Mouse (Mus musculus) ES-CJ7 (cell line): ENCODE measurements around the gene Osbpl11.

Experiments used
- DNase-seq: peaks from one replicate; pipeline ENCODE4 v3.0.0; 2011; ENCODE audit warnings: low read depth, low spot score

Osbpl11 gene

GRCm38 (mm10) chr16:33242046-33242445 lies 57.2 kb downstream of the Osbpl11 start:
- DNase-seq = no peak

- peak; percentile 60 for DNase-seq
Observed at GRCm38 (mm10) chr16:33244136-33244691, 59.3 kb downstream of the Osbpl11 start.

DNA sequence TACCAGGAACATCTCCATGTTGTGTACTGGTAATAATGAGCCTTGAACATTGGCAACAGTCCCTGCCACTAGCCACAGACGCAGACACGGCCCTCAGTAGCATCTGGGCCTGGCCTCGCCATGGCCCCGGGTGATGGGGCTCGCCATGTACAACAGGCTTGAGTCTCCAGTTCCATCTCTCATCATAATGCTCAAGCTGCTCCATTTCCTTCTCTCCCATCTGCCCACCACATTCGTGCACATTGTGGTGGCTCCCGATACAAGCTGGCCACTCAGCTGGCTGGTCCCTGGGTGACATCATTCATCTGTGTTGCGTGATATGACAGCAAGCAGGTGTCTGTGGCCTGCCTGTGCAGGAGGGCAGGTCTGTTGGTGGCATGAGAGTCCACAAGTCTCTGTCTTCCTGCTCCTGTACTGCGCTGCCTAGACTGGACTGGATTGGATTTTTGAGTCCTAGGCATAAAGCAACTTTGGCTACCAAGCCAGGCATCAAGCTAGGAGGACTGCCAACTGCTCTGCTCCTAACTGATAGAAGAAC lies 60.1 kb downstream of the Osbpl11 start:
- DNase-seq = no peak

GRCm38 (mm10) chr16:33246526-33246925 lies 61.7 kb downstream of the Osbpl11 start:
- peak; percentile 18 for DNase-seq

DNA sequence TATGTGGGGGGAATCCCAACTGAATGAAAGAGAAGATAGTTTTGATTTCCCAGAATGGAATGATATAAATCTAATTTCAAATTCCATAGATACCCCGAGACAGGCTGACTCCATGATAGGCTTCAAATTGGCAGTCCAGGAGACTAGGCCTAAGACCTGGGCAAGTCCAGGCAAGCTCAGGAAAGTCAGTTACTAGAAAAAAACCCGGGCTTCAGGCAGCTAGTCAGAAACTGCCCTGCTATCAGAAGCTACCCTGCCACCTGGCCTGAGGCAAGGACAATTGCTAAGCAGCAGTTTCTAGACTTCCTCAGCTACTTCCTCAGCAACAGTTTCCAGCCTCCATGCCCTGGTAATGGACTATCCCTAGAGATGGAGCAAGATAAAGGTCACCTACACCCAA lies 62.1 kb downstream of the Osbpl11 start:
- peak; percentile 42 for DNase-seq

- DNase-seq = no peak
Observed at GRCm38 (mm10) chr16:33250651-33251120, 65.8 kb downstream of the Osbpl11 start.

DNA sequence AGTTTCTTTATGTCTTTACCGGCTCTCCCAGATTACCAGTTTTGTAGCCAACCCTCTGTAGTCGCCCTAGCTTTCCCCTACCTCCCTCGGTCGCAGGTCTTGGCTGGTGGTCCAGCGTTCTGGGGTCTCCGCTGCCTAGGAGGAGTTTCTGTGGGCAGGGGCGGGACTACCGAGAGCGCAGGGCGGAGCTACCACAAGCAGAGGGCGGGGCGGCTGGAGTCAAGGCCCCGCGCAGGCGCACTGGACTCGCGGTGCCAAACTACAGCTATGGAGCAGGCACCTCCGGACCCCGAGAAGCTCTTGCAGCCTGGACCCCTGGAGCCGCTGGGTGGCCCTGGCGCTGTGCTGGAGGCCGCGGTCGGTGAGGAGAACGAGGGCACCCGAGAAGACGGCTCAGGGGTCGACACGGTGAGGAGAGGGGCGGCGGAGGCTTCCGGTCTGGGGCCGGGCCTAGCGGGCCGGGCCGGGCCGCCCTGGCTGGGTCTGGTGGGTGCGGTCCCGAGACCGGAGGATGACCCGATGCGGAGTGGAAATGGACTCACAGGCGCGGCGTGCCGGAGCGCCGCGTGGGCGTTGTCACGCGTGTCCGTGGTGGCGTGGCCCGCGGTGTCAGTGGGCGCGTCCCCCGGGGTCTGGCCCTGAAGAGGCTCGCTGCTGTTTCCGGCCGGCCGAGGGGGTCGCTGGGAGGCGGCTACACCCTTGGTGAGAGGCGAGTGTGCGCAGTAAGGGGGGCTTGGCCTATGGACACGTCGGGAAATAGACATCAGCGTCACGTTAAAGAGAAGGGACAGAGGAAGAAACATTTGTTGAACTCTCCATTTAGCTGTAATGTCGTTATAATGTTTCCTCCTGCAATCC lies 66.6 kb downstream of the Osbpl11 start, which contains the start of gene Snx4:
Gene Snx4, plus strand, starts transcription at position 249 of the 858 bp plus-strand sequence.
- DNase-seq = peak; percentile 94

- no peak for DNase-seq
Observed at GRCm38 (mm10) chr16:33255601-33256000, 70.7 kb downstream of the Osbpl11 start.

DNA sequence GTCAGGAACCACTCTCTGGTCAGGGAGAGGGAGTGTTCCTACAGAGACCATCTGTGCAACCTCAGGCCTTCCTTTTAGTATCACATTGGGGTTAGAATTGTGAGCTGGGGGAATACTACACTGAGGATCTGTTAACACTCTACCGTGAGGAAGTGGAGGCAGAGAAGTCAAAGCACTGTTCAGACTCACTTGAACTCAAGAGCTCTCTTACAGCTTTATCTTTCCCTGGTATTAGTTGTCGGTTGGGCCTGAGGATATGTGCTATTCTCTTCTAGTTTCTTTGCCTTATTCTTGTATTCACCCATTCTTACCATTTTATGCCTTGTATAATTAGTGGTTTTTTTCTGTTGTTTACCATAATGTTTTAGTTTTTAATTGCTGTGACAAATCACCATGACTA lies 73.7 kb downstream of the Osbpl11 start:
- DNase-seq = no peak

DNA sequence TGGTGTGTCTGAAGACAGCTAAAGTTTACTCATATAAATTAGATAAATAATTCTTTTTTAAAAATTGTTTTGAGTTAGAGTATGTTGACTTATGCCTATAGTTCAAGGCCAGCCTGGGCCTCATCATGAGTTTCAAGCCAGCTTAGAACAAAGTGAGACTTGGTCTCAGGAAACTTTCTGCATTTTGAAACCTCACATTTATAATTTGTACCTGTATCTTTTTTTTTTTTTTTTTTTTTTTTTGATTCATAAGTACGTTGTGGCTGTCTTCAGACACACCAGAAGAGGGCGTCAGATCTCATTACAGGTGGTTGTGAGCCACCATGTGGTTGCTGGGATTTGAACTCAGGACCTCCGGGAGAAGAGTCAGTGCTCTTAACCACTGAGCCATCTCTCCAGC lies 75.0 kb downstream of the Osbpl11 start:
- DNase-seq = no peak

GRCm38 (mm10) chr16:33260825-33261224 lies 76.0 kb downstream of the Osbpl11 start:
- DNase-seq = no peak

DNA sequence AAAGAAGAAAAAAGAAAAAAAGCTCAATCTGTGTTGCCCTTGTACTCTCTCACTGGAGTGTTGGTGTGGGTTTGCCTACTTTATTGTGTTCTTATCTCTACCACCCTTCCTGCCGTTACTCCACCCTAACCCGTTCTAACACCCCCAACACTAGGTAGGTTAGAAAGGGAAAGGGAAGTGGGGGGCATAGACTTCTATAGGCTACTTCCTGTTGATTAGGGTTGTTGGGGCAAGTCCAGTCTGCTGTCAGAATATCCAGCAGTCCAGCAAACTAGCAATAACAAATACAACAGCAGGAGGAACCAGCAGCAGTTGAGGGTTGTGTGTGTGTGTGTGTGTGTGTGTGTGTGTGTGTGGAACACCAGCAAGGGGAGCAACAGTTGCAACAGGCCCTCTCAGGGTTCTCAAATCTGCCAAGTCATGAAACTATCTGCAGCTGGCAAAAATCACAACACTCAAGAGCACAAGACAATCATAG lies 76.8 kb downstream of the Osbpl11 start:
- DNase-seq = no peak

DNA sequence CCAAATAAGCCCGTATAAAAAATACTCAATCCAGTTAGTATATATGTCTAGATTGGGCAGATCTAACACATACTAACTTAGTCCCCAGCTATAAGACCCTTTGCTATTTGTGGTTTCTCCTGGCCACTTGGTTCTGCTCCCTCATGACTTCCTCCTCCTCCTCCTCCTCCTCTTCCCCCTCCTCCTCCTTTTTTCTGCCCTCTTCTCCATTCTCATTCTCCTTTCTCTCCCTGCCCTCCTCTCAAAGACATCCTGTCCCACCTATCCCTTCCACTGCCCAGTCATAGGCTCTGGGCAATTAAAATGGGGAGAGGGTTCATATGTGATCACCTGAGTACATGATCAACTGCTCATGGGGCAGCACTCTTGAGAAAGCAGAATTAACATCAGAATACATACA lies 77.2 kb downstream of the Osbpl11 start:
- no peak for DNase-seq

DNA sequence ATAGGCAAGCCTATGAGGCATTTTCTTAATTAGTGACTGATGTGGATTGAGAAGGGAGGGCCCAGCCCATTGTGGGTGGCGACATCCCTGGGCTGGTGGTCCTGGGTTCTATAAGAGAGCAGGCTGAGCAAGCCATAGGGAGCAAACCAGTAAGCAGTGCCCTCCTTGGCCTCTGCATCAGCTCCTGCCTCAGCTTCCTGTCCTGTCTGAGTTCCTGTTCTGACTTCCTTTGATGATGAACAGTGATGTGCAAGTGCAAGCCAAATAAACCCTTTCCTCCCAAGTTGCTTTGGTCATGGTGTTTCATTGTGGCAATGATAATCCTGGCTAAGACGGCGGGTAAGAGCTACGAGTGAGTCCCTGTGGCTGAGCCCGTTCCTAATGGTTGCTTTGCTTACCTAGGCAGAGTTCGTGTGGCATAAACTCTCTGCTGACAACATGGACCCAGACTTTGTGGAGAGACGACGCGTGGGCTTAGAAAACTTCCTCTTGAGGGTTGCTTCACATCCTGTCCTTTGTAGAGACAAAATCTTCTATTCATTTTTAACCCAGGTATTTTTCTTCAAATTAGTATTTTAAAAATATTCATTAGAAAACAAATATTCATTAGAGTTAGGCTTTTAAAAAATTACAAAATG lies 82.9 kb downstream of the Osbpl11 start:
- DNase-seq = no peak

DNA sequence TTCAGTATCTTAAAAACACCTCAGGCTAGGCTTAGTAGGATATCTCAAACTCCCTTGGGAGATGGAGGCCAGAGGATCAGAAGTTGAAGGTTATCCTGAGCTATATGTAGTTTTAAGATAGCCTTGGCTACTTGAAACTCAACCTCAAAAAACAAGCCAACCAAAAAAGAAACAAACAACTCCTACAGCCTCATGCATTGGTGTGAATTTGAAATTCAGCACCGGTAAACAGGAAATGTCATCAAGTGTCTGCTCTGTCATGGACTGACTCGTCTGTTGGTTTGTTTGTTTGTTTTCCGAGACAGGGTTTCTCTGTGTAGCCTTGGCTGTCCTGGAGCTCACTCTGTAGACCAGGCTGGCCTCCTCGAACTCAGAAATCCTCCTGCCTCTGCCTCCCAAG lies 87.0 kb downstream of the Osbpl11 start:
- DNase-seq = no peak

GRCm38 (mm10) chr16:33283079-33283478 lies 98.2 kb downstream of the Osbpl11 start:
- no peak for DNase-seq

GRCm38 (mm10) chr16:33288536-33288935 lies 103.7 kb downstream of the Osbpl11 start:
- DNase-seq = peak; percentile 53

DNA sequence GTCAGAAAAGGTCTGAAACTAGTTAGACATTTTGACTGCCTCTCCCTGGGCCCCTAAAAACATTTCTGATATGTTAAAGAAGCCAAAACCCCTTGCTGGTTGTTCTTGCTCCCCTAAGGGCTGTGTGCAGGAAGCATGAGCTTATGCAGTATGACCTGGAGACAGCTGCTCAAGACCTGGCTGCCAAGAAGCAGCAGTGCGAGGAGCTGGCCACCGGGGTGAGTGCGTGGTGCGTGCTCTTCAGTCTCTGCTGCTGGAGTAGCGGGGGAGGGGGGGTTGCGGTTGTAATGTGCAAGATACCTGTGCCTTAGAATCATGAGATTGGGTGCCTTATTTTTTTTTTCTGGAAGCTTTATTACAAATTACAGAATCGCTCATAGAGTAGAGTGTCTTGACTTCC lies 105.1 kb downstream of the Osbpl11 start:
- DNase-seq = peak; percentile 30

GRCm38 (mm10) chr16:33292241-33292640 lies 107.4 kb downstream of the Osbpl11 start:
- DNase-seq = no peak
